ENCODE assay signal across 8 mouse cellular contexts in the genomic region with DNA sequence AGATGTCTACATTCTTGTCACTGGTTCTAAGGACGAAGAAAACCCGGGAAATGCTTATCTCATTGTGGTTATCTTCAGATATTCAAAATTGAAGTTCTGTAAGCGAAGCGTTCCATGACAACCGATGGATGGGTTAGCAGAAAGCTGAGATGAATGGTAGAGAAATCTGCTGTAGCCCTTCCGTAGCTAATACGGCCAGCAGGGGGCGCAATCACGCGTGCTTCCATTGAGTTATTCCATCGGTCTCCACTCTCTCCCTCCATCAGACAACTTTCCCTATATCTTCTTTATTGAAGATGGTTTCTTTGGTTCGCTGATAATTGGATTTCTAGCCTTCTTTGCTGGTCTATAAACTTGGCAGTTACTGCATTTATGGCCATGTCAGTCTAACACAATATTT.
DNase-seq lines count a peak whose midpoint lies in the region; ATAC-seq and TF ChIP-seq lines count a peak whose summit lies in the region.

No protein-coding gene starts in this region.

- no peaks in the 10 kb centered on the region for H3K36me3 ChIP-seq in hindbrain, embryonic 10.5 days
- H3K36me3 ChIP-seq in hindbrain, embryonic 16.5 days (ENCODE audit: control insufficient read depth, insufficient read depth, low read length), result no peaks in the 10 kb centered on the region
- H3K36me3 ChIP-seq in ES-E14 (ENCODE audit: control insufficient read depth, insufficient read depth, low read length, poor library complexity, severe bottlenecking), result no peaks in the 10 kb centered on the region

- H3K4me1 ChIP-seq in hindbrain, embryonic 10.5 days (replicated peaks), result peaks cover 14% of the 10 kb centered on the region; the same call in 1 of the 2 replicates
- no peaks in the 10 kb centered on the region for H3K4me1 ChIP-seq in hindbrain, embryonic 16.5 days (ENCODE audit: control insufficient read depth, insufficient read depth, low read depth, low read length)
- no peaks in the 10 kb centered on the region for H3K4me1 ChIP-seq in ES-E14 (ENCODE audit: control insufficient read depth in 2 of 2, insufficient read depth in 2 of 2, low read length in 2 of 2, poor library complexity in 1 of 2)

- no peaks in the 10 kb centered on the region for H3K9me3 ChIP-seq in hindbrain, embryonic 10.5 days
- H3K9me3 ChIP-seq in hindbrain, embryonic 16.5 days (ENCODE audit: control insufficient read depth, low read length), result no peaks in the 10 kb centered on the region
- no peaks in the 10 kb centered on the region for H3K9me3 ChIP-seq in ES-E14 (ENCODE audit: control insufficient read depth, insufficient read depth, low read depth, low read length)

- no peak overlapping the region for H3K9ac ChIP-seq in hindbrain, embryonic 16.5 days (ENCODE audit: low read depth, low read length)
- no peak overlapping the region for H3K9ac ChIP-seq in ES-E14 (ENCODE audit: insufficient read depth, low read depth, low read length, poor library complexity, severe bottlenecking)

- 38% methylated on average over 12 of the region's 12 CpGs for WGBS in hindbrain, embryonic 10.5 days
- WGBS in hindbrain, embryonic 16.5 days, result 37% methylated on average over 12 of the region's 12 CpGs

- H3K4me2 ChIP-seq in hindbrain, embryonic 16.5 days (ENCODE audit: low read length), result no peak overlapping the region

- H3K27me3 ChIP-seq in hindbrain, embryonic 10.5 days (ENCODE audit: insufficient read depth, poor library complexity, severe bottlenecking), result no peaks in the 10 kb centered on the region
- no peaks in the 10 kb centered on the region for H3K27me3 ChIP-seq in hindbrain, embryonic 16.5 days (replicated peaks; ENCODE audit: control insufficient read depth, insufficient read depth, low read length)

- H3K27ac ChIP-seq in hindbrain, embryonic 10.5 days, result no peak overlapping the region
- H3K27ac ChIP-seq in hindbrain, embryonic 16.5 days (ENCODE audit: low read depth, low read length), result no peak overlapping the region
- H3K27ac ChIP-seq in ES-E14 (ENCODE audit: insufficient read depth, low read depth, low read length, poor library complexity, severe bottlenecking), result no peak overlapping the region

- in situ Hi-C loops in ES-E14 (cut with MboI; ENCODE audit: low sequenced_read_pairs in 2 of 2, unreplicated experiment in 2 of 2), result no loop called here

- intact Hi-C loops in left cerebral cortex, postnatal 14 days (cut with DNase I), result loop anchor here (5.0 kb wide), 1 partner anchor 714 kb away; no protein-coding TSS in a partner anchor

- H3K4me3 ChIP-seq in hindbrain, embryonic 10.5 days, result no peak overlapping the region
- H3K4me3 ChIP-seq in hindbrain, embryonic 16.5 days (ENCODE audit: low read length), result no peak overlapping the region
- no peak overlapping the region for H3K4me3 ChIP-seq in ES-E14 (ENCODE audit: insufficient read depth in 1 of 2, low read depth in 1 of 2, low read length in 2 of 2, poor library complexity in 1 of 2, severe bottlenecking in 1 of 2)

- no peak for ATAC-seq in hindbrain, embryonic 16.5 days

- DNase-seq in hindbrain, embryonic 10.5 days (ENCODE audit: low spot score), result peak; percentile 64
- peak; percentile 40 for DNase-seq in ES-E14 (ENCODE audit: low read depth, low spot score)
- peak; percentile 78 for DNase-seq in adrenal gland, postnatal 14 days
- peak; percentile 34 to 35 for DNase-seq in frontal cortex, postnatal 25 days (ENCODE audit: low spot score in 2 of 2)
- peak; percentile 17 to 56 for DNase-seq in left cerebral cortex, postnatal 14 days (ENCODE audit: low spot score in 2 of 2)
- DNase-seq in retina, postnatal 1 day, result peak; percentile 42
- DNase-seq in spleen, postnatal 4 days (ENCODE audit: low spot score in 2 of 2), result no peak

TF ChIP-seq in ES-E14, 5 proteins besides CTCF, POLR2A, EP300 and RAD21:
- TF ChIP-seq HCFC1 (IDR thresholded peaks at IDR 0.05; ENCODE audit: borderline replicate concordance, insufficient read depth, low read length), result no peak
- TF ChIP-seq ZC3H11A (IDR thresholded peaks at IDR 0.05; ENCODE audit: borderline replicate concordance, low read depth, low read length), result peak; percentile 66; the same call in 1 of the 2 replicates

Comparison
In these comparisons a context has a peak if more than half of its experiments do, and no peak if none do; other contexts are left out.
1. DNase-seq: peak in hindbrain, embryonic 10.5 days (single experiment), ES-E14 (single experiment), adrenal gland, postnatal 14 days (single experiment), frontal cortex, postnatal 25 days (2 of 2), left cerebral cortex, postnatal 14 days (2 of 2) and retina, postnatal 1 day (single experiment); none in spleen, postnatal 4 days (0 of 2).